Mouse (Mus musculus) ovary, postnatal 14 days (tissue): Measurements from ENCODE around the gene Sulf2.

Experiments
- DNase-seq: peaks from one replicate; pipeline ENCODE4 v3.0.0; 2022; ENCODE audit warnings: low spot score

Gene Sulf2

DNA sequence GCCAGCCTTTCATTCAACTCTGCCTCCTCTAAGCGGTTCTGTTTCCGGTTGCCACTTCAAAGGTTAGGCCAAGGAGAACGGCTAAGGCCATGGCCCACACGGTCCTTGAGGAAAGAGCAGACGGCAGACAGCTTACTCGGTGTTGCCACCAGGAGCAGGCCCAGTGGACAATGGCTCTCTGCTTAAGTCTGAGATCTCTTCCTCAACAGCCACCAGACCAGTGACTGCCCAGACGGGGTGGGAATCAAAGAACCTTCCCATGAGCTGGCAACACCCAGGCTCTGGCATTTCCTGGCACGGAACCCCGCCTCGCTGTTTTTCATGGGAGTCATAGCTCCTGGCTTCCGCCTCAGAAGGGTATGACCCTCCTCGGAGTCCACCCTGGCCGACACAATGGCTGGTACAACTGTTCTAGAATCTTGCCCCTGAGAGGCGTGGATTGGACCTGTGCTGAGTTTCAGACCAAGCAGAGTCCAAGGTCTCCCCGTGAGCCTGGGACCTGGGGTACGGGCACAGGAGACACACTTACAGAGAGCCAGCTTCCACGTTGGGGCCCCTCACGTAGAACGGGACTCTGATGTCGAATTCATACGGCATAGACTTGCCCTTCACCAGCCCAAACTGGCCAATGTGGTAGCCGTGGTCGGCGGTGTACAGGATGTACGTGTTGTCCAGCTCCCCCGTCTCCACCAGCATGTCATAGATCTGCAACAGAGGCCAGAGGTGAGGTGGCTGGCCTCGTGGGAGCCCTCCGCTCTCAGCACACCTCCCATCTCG, 68.8 kb downstream of the Sulf2 start:
- DNase-seq: no peak

DNA sequence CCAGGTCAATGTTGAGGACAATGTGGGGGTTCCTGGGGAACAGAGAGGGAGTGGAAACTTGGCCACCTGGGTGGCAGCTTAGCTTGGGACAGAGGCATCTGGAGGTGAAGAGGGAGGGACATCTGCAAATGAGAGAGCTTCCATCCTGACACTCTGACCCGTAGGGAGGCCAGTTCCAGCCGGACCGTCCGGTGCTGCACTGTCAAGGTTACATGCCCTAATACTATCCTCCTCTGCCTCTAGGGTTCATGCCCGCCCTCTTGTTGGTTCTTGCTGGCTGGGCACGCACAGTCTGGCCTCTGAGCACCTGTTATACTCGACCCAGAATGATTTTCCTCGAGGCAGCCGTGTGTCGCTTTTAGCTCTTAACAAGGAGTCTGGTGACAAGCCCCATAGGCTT, 69.7 kb downstream of the Sulf2 start:
- DNase-seq: no peak

DNA sequence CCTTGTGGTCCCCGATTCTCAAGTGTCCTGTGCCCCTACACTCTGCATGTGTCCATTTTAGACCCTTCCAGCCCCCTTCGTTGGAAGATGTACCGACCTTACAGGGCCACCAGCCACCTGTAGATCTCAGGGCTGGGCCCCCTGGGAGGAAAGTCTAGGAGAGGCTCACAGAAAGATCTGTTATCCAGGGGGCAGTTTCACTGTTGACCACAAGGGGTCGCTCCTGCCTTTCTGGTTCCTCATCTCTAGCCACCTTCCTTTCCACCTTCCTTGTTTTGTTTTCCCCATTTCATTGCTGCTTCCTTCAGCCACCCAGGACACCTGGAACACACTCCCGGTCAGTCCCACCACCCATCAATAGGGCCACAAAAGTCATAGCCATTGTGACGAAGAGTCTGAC, 70.5 kb downstream of the Sulf2 start:
- DNase-seq: peak; percentile 73

DNA sequence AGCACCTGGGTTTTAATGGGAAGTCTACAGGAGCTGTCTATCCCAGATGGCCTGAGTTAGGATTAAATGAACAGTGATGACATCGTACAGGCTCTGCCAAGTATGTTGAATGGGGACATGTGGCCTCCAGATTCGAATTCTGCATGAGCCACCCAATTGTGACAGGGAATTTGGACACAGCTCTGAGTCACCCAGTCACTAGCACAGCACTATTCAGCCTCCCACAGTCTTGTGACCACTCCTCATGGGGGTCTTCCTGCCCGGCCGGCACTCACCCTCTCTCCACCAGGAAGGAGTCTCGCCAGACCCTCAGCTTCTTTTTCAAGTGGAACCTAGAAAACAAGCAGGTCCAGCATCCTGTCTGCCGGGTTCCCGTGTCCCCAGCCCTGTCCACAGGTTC, 71.4 kb downstream of the Sulf2 start:
- no peak for DNase-seq

DNA sequence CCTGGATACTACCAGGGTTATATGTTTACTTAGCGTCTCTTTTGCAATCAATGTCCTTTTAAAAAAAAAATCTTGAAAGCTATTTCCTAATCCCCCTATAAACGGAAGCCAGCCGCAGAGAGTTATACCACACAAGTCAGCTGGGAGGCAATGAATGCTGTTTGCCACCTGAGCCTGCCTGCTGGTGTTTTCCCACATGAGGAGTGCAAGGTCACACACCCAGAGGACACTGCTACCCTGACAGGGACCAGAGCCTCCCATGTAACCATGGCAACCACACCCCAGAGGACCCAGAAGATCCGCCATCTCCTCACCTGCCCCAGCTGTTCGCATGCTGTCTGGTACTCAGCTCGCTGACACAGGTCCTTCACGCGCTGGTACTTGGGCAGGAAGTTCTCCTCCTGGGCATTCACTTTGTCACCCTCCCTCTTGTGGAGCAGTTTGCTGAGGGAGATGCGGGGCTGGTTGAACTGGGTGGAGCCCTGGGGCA, 71.9 kb downstream of the Sulf2 start:
- DNase-seq: no peak

DNA sequence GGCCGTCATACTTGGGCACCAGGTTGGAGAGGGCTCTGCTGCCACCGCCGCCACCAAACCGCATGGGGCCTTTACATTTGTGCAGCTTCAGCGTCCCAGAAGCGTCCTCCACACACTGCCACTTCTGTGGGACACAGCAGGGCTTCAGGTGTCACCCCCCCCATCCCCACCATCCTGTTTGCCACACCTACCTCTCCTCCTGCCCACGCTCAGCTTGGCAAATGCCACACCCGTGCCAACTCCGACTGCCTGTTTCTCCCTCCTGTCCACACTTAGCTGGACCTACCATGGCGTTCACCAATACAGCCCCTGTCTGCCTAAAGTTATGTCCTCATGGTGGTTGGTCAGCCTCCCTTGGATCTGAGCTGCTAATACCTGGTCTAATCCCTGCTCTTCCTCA, 72.8 kb downstream of the Sulf2 start:
- no peak for DNase-seq

DNA sequence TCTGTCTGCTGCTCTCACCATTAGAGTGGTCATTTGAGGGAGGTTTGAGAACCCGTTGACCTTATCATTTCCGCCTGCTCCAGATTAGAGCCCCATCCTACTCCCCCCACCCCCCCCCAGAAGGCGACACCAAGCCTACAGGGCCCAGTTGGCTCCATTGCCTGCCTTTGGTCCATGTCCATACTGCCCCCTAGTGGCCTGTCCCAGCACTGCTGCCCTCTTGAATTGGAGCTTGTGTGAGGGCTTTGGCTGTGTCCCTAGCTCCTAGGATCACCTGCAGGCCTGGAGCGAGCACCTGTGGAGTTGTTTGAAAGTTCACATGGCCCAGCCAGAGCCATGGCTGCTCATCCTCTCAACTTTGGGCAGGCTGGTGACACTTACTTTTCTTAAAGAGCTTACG, 73.3 kb downstream of the Sulf2 start:
- peak; percentile 73 for DNase-seq

DNA sequence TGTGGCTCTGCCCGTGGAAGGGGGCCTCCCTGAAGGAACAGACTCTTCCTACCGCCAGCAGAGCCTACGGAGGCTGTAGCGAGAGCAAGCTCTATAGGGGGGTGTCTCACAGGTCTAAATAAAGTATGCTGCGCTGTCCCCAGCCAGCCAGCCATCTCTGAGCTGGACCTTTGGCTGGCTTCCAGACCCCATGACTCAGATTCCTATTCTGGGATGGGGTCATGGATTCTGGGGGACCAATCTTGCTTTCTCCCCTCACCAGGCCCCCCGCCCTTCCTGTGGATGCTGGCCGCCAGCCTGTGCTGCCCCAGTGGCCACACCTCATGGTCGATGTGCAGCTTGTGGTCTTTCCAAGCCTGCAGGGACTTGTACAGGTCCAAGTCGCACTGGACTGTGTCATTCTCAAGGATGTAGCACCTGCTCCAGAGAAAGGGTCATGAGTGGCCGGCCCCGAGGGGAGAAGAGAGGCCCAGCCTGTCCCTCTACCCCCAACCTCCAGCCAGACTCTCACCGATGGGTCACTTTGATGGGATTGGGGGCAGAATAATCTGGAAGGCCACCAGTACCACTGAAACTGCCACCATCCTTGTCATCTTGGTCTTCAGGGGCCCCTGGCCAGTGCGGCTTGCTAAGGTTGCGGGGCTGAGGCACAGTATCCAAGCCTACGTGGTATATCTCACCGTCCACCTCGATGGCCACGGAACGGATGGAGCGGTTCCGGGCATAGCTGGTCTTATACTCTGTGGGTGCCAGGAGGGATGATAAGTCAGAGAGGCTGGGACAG, 74.3 kb downstream of the Sulf2 start:
- no peak for DNase-seq

DNA sequence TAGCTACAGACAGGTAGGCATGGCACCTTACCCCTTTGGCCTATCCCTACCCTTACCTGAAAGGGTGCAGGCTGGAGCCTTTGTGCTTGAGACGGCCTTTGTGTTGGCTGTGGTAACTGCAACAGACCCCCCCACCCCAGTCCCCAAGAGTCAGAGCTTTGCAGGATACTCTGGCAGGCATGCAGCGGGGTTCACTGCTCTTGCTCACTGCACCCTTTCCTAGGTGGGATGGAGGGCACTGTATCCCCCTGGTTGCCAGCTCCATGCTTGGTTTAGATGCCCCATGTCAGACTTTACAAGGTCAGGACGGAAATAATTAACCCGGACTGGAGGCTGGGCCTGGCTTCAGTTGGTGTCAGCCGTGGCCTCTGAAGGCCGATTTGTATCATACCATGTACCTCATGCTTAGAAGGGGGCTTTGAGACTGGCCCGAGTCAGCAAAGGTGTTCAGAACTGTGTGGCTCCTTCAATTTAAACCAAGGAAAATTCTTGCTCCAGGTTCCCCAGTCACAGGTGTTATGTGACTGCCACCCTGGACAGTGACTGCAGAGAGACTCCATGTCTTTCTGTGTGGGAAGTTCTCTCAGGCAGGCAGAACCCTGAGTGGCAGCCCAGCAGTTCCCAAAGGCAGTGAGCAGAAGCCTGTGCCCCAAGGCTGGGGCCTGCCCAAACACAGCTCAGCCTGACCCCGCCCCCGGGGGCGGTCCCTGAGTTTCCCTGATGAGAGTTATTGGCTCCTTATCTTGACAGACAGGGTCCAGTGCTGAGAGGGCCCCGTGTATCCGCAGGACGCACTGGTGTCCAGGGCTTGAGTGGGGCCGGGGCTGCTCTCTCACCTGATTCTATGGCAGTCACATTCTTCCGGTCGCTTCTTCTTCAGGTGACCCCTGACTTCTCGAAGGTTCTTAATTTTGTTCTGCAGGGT, 75.2 kb downstream of the Sulf2 start:
- DNase-seq: no peak

DNA sequence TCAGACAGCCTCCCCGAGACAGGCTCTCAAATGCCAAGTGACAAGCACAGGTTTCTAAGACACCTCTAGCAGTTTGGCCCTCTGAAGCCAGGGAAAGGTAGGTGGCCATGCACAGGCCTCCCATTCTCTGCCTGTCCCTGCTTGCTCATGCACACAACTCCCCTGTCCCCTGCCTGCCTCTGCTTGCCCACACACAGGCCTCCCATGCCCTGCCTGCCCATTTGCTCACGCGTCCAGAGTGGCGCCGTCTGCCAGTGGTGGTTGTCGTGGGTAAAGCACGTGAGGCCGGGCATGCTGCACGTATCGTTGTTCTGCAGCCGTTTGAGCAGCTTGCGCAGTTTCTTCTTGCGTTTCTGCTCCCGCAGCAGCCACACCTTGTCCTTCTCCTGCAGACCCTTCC, 76.2 kb downstream of the Sulf2 start:
- DNase-seq: no peak

DNA sequence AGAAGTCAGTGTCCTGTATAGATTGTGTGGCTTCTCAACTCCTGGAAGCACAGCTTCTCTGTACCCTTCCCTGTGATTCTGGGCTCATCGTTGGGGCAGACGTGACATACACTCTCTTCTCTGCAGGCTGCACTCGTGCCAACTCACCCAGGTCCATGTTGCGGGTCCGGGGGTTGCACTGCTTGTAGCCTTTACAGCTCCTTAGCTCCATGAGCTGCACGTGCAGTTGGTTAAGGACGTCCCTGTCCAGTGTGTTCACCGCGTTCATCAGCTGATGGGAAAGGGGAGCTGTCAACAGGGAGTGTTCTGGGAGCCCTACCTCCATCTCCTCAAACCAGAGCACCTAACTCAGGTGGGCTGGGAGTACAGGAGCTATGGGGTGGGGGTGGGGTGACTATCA, 78.1 kb downstream of the Sulf2 start:
- no peak for DNase-seq

DNA sequence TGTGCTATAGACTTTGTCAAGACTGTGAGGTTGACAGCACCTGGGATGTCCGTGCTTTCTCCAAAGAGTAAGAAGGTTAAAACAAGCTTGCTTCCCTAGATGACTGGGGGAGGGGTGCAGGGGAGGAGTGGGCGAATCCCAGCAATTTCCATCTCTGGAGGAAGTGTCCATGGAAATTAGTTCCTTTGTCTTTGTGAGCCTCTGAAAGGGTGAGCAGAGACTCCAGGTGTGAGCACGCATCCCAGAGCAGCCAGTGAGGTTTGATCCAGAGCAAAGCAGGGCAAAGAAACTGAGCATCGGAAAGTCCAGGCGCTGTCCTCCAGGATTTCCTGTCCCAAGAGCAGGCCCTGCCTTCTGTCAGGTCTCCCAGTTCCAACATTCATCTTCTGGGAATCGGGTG, 81.1 kb downstream of the Sulf2 start:
- no peak for DNase-seq

DNA sequence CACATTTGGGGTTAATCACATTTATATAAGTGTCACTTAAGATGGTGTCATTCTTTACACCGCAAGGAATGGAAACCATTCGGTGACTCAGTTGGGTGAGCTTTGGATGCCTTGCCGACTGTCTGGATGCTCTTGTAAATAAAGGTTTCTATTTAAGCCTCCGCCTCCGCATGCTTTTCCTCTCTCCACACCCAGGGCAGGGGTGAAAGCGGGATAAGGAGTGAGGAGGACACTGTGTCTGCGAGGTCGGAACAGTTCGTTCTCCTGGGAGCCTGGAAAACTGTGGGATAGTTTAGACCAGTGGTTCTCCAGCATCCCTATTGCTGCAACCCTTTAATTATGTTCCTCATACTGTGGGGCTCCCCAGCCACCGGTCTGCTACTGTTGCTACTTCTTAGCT, 82.4 kb downstream of the Sulf2 start:
- no peak for DNase-seq

DNA sequence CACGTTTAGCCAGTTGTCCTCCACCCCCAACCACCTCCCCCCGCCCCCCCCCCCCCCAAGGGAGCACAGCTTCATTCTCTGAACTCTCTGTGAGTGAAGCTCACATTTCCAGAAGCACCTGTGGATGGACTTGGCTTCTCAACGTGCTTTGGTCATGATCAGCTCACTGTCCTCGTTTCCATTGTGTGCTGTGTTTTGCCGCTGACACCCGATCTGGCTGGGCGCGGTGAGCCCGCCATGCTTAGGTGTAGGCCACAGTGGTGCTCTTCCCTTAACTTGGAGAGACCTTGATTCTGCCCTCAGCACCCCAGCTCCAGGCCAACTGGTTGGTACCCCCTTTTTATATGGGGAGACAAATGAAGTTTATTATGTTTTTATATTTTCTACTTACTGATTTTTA, 83.6 kb downstream of the Sulf2 start:
- no peak for DNase-seq

DNA sequence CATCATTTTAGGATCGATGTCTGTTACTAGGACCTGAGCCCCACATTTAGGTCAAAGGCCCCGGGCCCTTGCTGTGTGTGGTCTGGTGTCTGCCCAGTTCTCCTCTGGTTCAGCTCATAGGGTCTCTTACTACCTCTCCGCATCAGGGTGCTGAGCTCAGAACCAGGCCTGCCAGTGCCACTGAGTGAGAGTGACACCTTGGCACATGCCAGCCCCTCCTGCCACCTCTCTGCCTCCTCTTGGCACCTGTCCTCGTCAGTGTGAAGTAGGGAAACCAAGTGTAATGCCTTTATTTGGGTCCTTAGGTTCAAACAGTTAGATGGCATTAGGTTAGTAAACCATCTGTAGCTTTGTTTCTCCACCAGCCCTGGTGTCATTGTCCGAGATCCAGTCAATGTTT, 84.0 kb downstream of the Sulf2 start:
- no peak for DNase-seq

DNA sequence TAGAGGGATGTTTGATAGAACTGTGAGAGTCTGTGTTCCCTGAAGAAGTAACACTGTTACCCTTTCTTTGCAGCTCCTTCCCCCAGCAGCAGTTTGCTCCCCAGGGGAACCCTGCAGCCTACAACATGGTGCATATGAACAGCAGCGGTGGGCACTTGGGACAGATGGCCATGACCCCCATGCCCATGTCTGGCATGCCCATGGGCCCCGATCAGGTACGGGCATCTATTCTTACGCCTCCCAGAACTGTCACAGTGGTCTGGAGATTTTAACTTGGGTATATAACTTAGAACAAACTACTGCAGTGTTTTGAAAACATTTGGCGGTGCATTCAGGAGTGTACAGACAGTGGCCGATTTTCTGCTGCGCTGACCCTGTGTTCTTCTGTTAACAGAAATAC, 85.7 kb downstream of the Sulf2 start:
- DNase-seq: no peak

DNA sequence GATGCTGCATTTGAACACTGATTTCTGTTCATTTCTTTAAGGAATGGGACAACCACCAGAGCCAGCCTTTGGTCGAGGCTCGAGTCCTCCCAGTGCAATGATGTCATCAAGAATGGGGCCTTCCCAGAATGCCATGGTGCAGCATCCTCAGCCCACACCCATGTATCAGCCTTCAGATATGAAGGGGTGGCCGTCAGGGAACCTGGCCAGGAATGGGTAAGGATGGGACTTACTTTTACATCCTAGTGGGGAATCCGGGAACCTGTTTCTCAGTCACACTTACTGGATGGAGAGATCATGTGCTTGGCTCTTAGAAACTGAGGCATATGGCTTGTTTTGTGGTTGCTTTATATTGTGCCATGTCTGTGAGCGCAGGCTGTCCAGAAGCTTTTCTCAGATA, 86.3 kb downstream of the Sulf2 start:
- no peak for DNase-seq

DNA sequence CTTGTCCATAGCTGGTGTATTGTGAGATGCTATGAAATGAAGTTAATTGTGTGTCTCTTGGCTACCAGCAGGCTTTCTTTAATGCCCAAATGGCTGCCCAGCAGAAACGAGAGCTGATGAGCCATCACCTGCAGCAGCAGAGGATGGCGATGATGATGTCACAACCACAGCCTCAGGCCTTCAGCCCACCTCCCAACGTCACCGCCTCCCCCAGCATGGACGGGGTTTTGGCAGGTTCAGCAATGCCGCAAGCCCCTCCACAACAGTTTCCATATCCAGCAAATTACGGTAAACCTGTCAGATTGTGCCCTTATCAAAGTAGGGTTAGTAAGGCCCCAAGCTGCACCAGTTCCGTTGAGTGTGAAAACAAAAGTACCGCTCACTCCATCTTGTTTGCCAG, 87.2 kb downstream of the Sulf2 start:
- DNase-seq: no peak

DNA sequence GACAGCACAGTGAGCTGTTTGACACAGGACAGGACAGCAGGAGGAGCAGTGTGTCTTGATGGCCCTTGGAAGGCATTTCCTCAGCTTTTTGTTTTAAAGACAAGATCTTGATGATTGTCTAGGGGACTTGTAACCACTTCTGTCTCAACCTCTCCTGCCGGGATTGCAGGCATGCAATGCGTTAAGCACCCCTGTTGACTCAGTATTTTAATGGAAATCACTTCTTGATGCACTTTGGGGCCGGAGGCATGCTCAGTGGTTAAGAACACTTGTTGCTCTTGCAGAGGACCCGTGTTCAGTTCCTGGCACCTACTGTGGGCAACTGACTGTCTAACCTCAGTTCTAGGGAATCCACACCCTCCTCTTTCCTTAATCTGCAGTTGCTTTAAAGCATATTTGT, 89.0 kb downstream of the Sulf2 start:
- DNase-seq: no peak

DNA sequence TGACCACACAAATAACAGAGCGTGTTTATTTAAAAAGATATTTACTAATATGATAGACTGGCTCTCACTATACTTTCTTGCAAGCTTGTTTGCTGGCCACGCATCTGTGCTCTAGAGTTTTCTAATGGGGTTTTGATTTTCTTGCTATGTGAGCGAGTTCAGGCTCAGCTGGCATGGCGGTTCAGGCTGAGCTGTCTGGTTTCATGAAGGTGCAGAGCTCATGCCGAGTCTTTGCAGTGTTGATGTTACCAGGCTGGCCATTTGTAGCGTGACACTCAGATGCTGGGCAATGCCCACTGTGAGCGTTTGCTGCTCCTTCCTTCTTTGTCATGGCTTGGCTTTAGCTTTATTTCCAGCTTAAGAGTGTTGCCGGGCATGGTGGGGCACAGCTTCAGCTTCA, 93.0 kb downstream of the Sulf2 start:
- DNase-seq: no peak

DNA sequence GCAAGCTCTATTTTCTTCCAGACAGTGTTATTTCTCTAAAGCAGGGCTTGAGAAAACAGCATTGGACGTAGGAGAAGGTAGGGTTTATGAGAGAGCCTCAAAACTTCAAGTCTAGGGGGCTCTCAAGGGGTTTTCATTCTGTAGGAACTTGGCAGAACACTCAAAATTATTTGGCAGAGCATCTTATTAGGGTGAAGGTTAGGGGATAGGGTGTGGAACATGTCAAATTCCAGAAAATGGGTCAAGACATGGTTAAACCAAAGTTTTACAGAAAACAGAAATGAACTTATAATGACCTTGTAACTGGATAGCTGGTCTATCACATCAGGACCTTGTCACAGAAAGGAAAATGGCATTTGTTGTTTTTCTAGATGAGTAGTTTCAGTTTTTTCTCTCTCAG, 93.5 kb downstream of the Sulf2 start:
- DNase-seq: no peak

DNA sequence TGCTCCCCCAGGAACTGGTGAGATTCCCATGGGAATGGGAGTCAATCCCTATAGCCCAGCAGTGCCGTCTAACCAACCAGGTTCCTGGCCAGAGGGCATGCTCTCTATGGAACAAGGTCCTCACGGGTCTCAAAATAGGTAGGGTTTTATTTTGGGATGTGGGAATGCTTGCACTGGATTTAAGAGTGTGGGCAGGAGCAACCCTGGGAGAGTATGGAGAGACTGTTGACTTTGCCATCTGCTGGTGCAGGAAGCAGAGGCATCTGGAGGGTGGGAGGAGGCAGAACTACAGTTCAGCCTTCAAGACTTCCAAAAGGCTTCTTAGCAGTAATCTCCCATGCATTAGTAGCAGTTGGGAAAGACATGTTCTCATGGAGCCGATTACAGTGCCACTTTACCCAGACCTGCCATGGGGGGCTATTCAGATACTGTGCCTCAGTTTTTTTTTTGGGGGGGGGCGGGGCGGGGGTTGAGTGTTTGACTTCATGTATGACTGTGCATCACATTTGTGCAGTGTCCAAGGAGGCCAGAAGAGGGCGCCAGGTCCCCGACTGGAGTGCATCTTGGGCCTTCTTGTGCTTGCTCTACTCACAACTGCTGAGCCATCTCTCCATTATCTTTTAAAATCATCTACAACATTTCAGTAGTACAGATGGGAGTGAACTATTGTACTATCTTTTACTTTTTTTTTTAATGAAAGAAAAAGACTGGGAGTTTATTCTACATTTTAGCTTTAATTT, 95.6 kb downstream of the Sulf2 start:
- DNase-seq: peak; percentile 48
